In genomic region chr1:30437964-30438363, GRCm38 (mm10) we compare ENCODE assay signal across 24 mouse cellular contexts.
DNase-seq lines count a peak whose midpoint lies in the region; ATAC-seq lines count a peak whose summit lies in the region.
"Had no signal": no experiment of that assay in that cellular context is flagged by ENCODE, and none has a peak within 500 bp of the region (broad histone marks: within the 10 kb centered on the region; RNA-seq: fewer than 3 reads in every experiment).

No protein-coding gene starts in this region.

- no peak for DNase-seq in frontal cortex, postnatal 14 days (ENCODE audit: low spot score in 2 of 2)
- DNase-seq in left cerebral cortex, adult 11 months (ENCODE audit: low spot score), result peak; percentile 6
- no peak for DNase-seq in left cerebral cortex, adult 8-10 months (ENCODE audit: low spot score in 2 of 2)
- DNase-seq in brain, adult 2 months (ENCODE audit: low read depth, low spot score), result peak; percentile 63
- DNase-seq in telencephalon, adult 2 months (ENCODE audit: low read depth, low spot score), result peak; percentile 38
- DNase-seq: adrenal gland, adult 8-10 months; adrenal gland, postnatal 14 days; adrenal gland, postnatal 36 days; cerebellum, adult 11 months; cerebellum, adult 18-20 months; cerebellum, adult 8-10 months; cerebellum, adult 9-11 months; cerebellum, postnatal 14 days; cerebellum, postnatal 36 days; embryo, embryonic 11 days had no signal

- H3K4me2 ChIP-seq in heart, embryonic 12.5 days, result no peak overlapping the region
- H3K4me2 ChIP-seq: embryonic facial prominence, embryonic 12.5 days; embryonic facial prominence, embryonic 15.5 days; forebrain, embryonic 12.5 days had no signal

- H3K9me3 ChIP-seq in heart, embryonic 12.5 days (replicated peaks), result peaks cover 9% of the 10 kb centered on the region
- H3K9me3 ChIP-seq: embryonic facial prominence, embryonic 12.5 days; embryonic facial prominence, embryonic 15.5 days; forebrain, embryonic 10.5 days; forebrain, embryonic 12.5 days had no signal

- H3K9ac ChIP-seq in heart, embryonic 12.5 days, result no peak overlapping the region
- H3K9ac ChIP-seq: embryonic facial prominence, embryonic 12.5 days; embryonic facial prominence, embryonic 15.5 days; forebrain, embryonic 12.5 days had no signal

- H3K4me3 ChIP-seq in heart, embryonic 12.5 days, result no peak overlapping the region
- H3K4me3 ChIP-seq: embryonic facial prominence, embryonic 12.5 days; embryonic facial prominence, embryonic 15.5 days; erythroblast, embryonic 14.5 days; forebrain, embryonic 10.5 days; forebrain, embryonic 12.5 days had no signal

- H3K36me3 ChIP-seq in heart, embryonic 12.5 days, result no peaks in the 10 kb centered on the region
- H3K36me3 ChIP-seq: embryonic facial prominence, embryonic 12.5 days; embryonic facial prominence, embryonic 15.5 days; forebrain, embryonic 10.5 days; forebrain, embryonic 12.5 days had no signal

- no peaks in the 10 kb centered on the region for H3K4me1 ChIP-seq in heart, embryonic 12.5 days (replicated peaks)
- H3K4me1 ChIP-seq: embryonic facial prominence, embryonic 12.5 days; embryonic facial prominence, embryonic 15.5 days; forebrain, embryonic 10.5 days; forebrain, embryonic 12.5 days had no signal

- peak; percentile 99 for ATAC-seq in frontal cortex, adult (ENCODE audit: low TSS enrichment)
- no peak for ATAC-seq in heart, embryonic 12.5 days (ENCODE audit: insufficient number of reproducible peaks, low FRiP score)
- ATAC-seq: forebrain, embryonic 14.5 days; forebrain, embryonic 16.5 days had no signal

- H3K27me3 ChIP-seq in heart, embryonic 12.5 days (replicated peaks), result no peaks in the 10 kb centered on the region
- H3K27me3 ChIP-seq: embryonic facial prominence, embryonic 12.5 days; embryonic facial prominence, embryonic 15.5 days; forebrain, embryonic 12.5 days had no signal

- no peak overlapping the region for H3K27ac ChIP-seq in heart, embryonic 12.5 days (ENCODE audit: poor library complexity, severe bottlenecking)
- H3K27ac ChIP-seq: embryonic facial prominence, embryonic 12.5 days; embryonic facial prominence, embryonic 15.5 days; forebrain, embryonic 10.5 days; forebrain, embryonic 12.5 days had no signal

- WGBS in heart, embryonic 12.5 days, result 33% methylated on average over 1 of the region's 1 CpGs

Comparison
In these comparisons a context has a peak if more than half of its experiments do, and no peak if none do; other contexts are left out.
1. DNase-seq: peak in left cerebral cortex, adult 11 months (single experiment), brain, adult 2 months (single experiment) and telencephalon, adult 2 months (single experiment); none in frontal cortex, postnatal 14 days (0 of 2) and left cerebral cortex, adult 8-10 months (0 of 2).